Mouse (Mus musculus) kidney, embryonic 15.5 days (tissue): Measurements from ENCODE around the gene Lypd5. TPM values are rescaled to one million over a fixed set of nuclear protein-coding genes. Genes with fewer than 3 reads are reported as not detected.
A peak's percentile ranks its signal among the peaks of the same experiment; 100 is the strongest.

ENCODE experiments used
- ATAC-seq: fragments of 200-750 bp; cut with Nextera tagmentation; replicated peaks from 2 replicates; pipeline ENCODE4 v1.8.0; 2017; ENCODE audit warnings: moderate TSS enrichment; ENCODE audit not compliant: low FRiP score
- H3K27ac ChIP-seq: fragments of 300-500 bp; sonication (generic); 2 replicates; pipeline ENCODE4 v1.5.1; 2015; ENCODE audit warnings: mild to moderate bottlenecking, inconsistent platforms
- H3K27me3 ChIP-seq: fragments of 300-500 bp; sonication (generic); 2 replicates; pipeline ENCODE4 v1.6.1; 2015; ENCODE audit warnings: inconsistent platforms
- H3K36me3 ChIP-seq: fragments of 300-500 bp; sonication (generic); 2 replicates; pipeline ENCODE4 v1.6.1; 2015; ENCODE audit warnings: inconsistent platforms
- H3K4me1 ChIP-seq: fragments of 300-500 bp; sonication (generic); 2 replicates; pipeline ENCODE4 v1.6.1; 2015; ENCODE audit warnings: inconsistent platforms
- H3K4me2 ChIP-seq: fragments of 300-500 bp; sonication (generic); 2 replicates; pipeline ENCODE4 v1.6.1; 2015; ENCODE audit warnings: moderate library complexity, mild to moderate bottlenecking, inconsistent platforms
- H3K4me3 ChIP-seq: fragments of 300-500 bp; sonication (generic); replicated peaks from 2 replicates; pipeline ENCODE4 v1.5.1; 2015; ENCODE audit warnings: mild to moderate bottlenecking, inconsistent platforms
- H3K9ac ChIP-seq: fragments of 300-500 bp; sonication (generic); 2 replicates; pipeline ENCODE4 v1.6.1; 2015; ENCODE audit warnings: mild to moderate bottlenecking, inconsistent platforms
- H3K9me3 ChIP-seq: fragments of 300-500 bp; sonication (generic); replicated peaks from 2 replicates; pipeline ENCODE4 v1.6.1; 2016; ENCODE audit warnings: inconsistent platforms
- WGBS: fragments of 180-500 bp; shearing (Covaris S2); methylation state at CpG from one replicate; pipeline ENCODE4 v1.1.7; 2015; ENCODE audit warnings: mixed read lengths; 5-methylcytosine and 5-hydroxymethylcytosine counted together
- polyA plus RNA-seq: library from polyadenylated mRNA; unstranded; fragments of >200 nt; fragmentation: Nextera tagmentation; extraction: Ambion mirVana; gene quantifications from 2 replicates; pipeline ENCODE4 v1.2.1, GENCODE M21; 2015

Gene Lypd5
- 0.28 TPM in 1 of 2 replicates, not detected in the other for polyA plus RNA-seq

DNA sequence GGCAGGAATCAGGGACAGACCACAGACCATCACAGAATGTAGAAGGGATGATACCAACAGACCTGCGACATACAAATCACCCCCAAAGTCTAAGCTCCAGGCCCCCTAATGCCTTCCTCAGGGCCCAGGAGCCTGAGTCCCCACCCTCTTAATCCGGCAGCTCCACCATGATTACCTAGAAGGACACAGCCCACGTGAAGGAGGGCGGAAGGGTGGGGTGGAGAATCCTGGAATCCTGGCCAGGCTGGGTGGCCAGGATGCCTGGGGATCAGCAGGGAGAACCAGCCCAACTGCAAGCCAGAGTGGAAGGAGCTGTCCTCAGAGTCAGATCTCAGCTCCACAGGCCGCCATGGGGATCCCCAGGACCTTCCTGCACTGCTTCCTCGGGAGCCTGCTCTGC is at the start of gene Lypd5:
Gene Lypd5 (plus strand): TSS at position 301 of the 400 bp plus-strand sequence.
- Histone ChIP-seq H3K4me2 (no peak within 1 kb of the TSS), H3K36me3 (no peaks in the 10 kb centered on the region), H3K9me3 (no peaks in the 10 kb centered on the region), H3K4me1 (no peaks in the 10 kb centered on the region), H3K4me3 (no peak within 1 kb of the TSS), H3K27ac (no peak within 1 kb of the TSS), H3K9ac (no peak within 1 kb of the TSS), H3K27me3 (0 out of 2 replicates have a peak, but pooled peaks cover 7% of the 10 kb centered on the region)
- no peak for ATAC-seq
- WGBS = 40% methylated on average over 6 of the region's 6 CpGs

DNA sequence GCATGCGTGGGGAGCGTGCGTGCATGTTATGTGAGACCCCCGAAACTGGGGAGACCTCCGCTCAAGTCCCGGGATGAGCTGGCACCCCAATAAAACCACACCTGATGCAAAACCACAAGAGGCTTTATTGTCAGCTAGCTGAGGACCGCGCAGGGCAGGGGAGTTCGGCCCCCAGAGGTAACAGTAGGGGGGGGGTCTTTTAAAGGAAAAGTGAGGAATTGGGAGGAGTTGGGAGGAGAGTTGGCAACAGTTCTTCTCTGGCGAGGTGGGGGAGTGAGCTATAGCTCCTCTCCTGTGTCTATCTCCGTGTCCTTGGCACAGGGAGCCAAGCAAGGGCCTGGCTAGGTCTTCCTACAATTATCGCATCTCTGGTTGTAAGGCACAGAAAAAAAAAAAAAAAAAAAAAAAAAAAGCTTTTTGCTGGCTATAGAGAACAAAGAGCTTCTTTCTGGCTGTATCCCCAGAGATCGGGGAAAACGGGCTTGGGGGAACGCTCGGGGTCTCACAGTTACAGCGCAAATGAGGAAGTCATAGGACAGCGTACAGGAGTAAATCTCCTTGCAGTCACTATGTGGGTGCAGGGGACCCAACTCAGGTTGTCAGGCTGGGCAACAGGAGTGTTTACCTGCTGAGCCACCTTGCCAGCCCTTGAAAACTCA is 49.0 kb upstream of the Lypd5 start:
- Histone ChIP-seq H3K9me3 (no peaks in the 10 kb centered on the region), H3K27ac (peak overlapping the region; percentile 97), H3K4me1 (peaks cover 24% of the 10 kb centered on the region), H3K9ac (peak overlapping the region; percentile 52), H3K4me2 (peak overlapping the region; percentile 89), H3K36me3 (peaks cover 54% of the 10 kb centered on the region), H3K27me3 (no peaks in the 10 kb centered on the region), H3K4me3 (peak overlapping the region; percentile 79)
- ATAC-seq = peak; percentile 12; the same call in 1 of the 2 replicates
- under 1% methylated on average over 18 of the region's 18 CpGs for WGBS

DNA sequence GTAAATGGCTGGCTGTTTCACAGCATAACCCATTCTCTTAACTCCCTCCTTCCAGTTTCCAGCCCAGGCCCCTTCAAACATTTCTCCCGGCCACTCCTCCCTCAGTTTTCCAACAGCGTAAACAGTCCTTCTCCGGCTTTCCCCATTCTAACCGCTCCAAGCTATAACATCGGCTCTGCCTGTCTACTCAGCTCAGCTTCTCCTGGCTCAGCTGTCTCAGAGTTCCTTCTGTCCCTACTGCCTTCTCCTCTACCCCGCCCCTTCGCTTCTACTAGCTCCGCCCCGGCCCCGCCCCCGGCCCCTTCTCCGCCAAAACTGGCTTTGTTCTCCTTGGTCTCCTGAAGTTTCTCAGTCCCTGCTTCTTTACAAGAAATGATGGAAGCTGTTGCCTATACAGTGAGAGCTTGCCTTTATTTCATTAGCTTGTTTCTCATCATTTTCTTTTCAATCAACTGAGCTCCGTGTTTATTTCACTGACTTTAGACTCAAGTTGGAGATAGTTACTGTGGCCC is 48.2 kb upstream of the Lypd5 start, which contains the start of gene Zfp61:
Gene Zfp61 (minus strand): TSS at position 462 of the 512 bp plus-strand sequence.
- H3K27ac ChIP-seq = peak within 1 kb of the TSS; percentile 97
- 2% methylated on average over 13 of the region's 13 CpGs for WGBS
- peak within 1 kb of the TSS; percentile 79 for H3K4me3 ChIP-seq
- H3K9me3 ChIP-seq = no peaks in the 10 kb centered on the region
- H3K36me3 ChIP-seq = peaks cover 47% of the 10 kb centered on the region
- H3K9ac ChIP-seq = peak within 1 kb of the TSS; percentile 52
- no peaks in the 10 kb centered on the region for H3K27me3 ChIP-seq
- peaks cover 24% of the 10 kb centered on the region for H3K4me1 ChIP-seq
- peak; percentile 79 for ATAC-seq
- peak within 1 kb of the TSS; percentile 89 for H3K4me2 ChIP-seq

DNA sequence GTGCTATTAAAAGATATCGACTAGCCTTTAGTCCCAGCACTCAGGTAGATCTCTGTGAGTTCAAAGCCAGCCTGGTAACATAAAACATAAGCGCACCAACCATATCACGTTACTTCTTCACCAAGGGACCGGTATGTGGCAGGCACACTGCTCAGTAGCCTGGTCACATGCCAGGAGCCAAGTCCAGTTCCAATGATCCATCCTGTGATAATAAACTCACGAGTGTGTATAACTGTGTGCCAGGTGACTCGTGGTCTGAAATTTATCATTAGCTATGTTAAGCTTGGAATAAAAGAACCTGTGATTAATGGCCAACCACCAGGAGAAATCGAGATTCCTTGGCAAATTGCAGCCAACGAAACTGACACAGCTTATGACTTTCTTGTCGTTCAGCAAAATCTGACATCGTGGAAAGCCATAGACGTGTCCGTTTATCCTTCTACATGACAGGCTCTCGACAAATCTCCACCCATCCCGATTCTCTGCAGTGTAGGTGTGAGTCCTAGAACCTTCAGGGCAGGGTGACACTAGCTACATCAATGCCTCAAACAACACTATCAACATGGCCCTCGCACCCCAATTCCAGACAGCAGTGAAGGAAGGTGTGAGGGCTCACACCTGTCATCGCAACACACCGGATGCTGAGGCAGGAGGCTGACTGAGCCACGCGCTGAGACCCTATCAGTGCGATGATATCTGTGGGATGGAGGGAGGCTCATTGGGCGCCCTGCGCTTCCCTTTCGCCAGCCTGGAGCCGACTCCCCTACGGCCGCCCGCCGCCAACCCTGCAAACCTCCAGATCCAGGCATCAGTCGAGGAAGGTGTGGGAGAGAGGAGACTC is 33.0 kb upstream of the Lypd5 start:
- H3K9ac ChIP-seq = peak overlapping the region; percentile 68
- peak overlapping the region; percentile 85 for H3K4me2 ChIP-seq
- H3K4me3 ChIP-seq = peak overlapping the region; percentile 66
- WGBS = 27% methylated on average over 29 of the region's 29 CpGs
- peaks cover 12% of the 10 kb centered on the region for H3K4me1 ChIP-seq
- H3K36me3 ChIP-seq = peaks cover 21% of the 10 kb centered on the region
- no peak for ATAC-seq
- peak overlapping the region; percentile 76 for H3K27ac ChIP-seq
- 0 out of 2 replicates have a peak, but pooled peaks cover 3% of the 10 kb centered on the region for H3K27me3 ChIP-seq
- H3K9me3 ChIP-seq = no peaks in the 10 kb centered on the region

DNA sequence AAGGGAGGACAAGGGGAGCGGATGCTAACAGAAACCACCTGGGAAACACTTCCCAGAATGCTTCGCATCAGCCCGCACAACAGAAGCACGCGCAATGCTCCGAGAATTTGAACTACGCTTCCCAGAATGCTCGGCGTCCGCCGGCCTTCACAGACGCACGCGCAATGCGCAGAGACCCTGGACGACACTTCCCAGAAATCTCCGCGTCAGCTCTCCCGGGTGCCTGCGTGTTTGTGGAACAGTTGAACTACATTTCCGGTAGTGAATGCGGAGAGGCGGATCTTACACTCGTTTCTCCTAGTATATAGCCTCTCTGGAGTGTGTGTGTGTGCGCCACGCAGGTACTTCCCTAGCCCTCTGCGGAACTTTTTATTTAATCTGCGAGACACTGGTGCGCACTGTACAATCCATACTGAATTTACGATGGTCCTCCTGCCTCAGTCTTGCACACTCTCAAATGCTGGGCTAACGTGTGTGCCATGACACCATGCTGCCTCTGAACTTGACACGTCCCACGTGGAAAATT is 32.4 kb upstream of the Lypd5 start, which contains the start of gene Zfp94:
Gene Zfp94 (minus strand): TSS at position 100 of the 526 bp plus-strand sequence.
- H3K9me3 ChIP-seq = no peaks in the 10 kb centered on the region
- peak within 1 kb of the TSS; percentile 66 for H3K4me3 ChIP-seq
- peak; percentile 96 for ATAC-seq
- 1% methylated on average over 33 of the region's 33 CpGs for WGBS
- 0 out of 2 replicates have a peak, but pooled peaks cover 3% of the 10 kb centered on the region for H3K27me3 ChIP-seq
- peak within 1 kb of the TSS; percentile 89 for H3K27ac ChIP-seq
- peak within 1 kb of the TSS; percentile 85 for H3K4me2 ChIP-seq
- H3K9ac ChIP-seq = peak within 1 kb of the TSS; percentile 68
- peaks cover 14% of the 10 kb centered on the region for H3K36me3 ChIP-seq
- H3K4me1 ChIP-seq = peaks cover 12% of the 10 kb centered on the region

DNA sequence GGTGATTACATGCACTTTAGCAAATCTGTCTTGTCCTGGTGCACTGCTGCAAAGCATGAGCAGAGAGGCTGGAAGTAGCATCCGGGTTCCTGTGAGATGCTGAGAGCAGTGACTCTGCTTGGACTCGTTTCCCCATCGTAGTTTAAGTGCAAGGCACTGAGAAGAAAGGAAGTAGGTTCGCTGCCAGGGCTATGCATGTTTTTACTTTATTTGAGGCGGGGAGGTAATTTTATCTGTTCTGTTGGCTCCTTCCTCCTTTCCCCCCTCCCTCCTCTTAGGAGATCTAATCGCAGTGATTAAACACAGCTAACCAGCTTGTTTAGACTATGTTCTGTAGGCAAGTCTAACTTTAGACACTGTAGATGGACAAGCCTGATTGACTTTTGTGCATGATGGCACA is 30.1 kb upstream of the Lypd5 start:
- ATAC-seq = no peak
- Histone ChIP-seq H3K27ac (no peak overlapping the region), H3K36me3 (no peaks in the 10 kb centered on the region), H3K27me3 (0 out of 2 replicates have a peak, but pooled peaks cover 3% of the 10 kb centered on the region), H3K4me2 (no peak overlapping the region), H3K9me3 (no peaks in the 10 kb centered on the region), H3K4me3 (no peak overlapping the region), H3K9ac (no peak overlapping the region), H3K4me1 (peaks cover 12% of the 10 kb centered on the region)
- WGBS = 51% methylated on average over 6 of the region's 6 CpGs

DNA sequence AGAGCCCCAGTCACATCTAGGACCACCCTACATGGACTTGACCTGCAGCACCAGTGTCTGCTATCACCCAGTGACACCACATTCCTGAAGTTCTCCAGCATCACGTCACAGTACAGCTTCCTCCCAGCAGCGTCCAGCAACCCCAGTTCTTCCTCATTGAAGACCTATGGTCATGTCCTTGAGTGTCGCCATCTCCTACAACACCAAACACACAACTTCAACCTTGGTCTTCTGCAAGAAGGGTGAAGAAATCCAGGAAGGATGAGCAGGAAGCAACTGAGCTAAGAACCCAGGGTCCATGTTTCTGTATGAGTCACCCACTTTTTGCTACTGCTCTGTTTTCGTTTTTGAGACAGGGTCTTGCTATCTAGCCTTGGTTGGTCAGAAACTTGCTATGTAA is 26.4 kb upstream of the Lypd5 start:
- Histone ChIP-seq H3K27me3 (peaks cover 3% of the 10 kb centered on the region; the same call in 1 of the 2 replicates), H3K27ac (no peak overlapping the region), H3K9ac (no peak overlapping the region), H3K4me1 (peaks cover 10% of the 10 kb centered on the region), H3K4me2 (no peak overlapping the region), H3K4me3 (no peak overlapping the region), H3K36me3 (no peaks in the 10 kb centered on the region), H3K9me3 (peaks cover 7% of the 10 kb centered on the region)
- no peak for ATAC-seq
- WGBS = 78% methylated on average over 4 of the region's 4 CpGs

DNA sequence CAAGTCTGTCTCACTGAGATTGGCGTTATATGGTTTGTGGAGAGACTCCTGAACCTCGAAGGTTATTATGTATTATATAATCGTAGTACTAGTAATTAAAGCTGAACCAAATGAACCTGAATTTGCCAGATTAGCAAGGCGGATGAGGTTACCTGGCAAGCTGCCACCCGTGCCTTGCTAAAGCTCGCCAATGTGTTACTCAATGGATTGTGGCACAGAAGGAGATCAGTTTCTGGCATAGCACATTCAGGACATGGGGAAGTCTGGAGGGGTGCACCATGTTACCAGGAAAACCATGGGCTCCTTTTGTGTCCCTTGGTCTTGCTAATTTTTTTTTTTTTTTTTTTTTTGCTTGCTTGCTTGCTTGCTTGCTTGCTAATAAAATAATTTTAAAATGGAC is 23.8 kb upstream of the Lypd5 start:
- Histone ChIP-seq H3K9me3 (peaks cover 7% of the 10 kb centered on the region), H3K27me3 (no peaks in the 10 kb centered on the region; the same call in 1 of the 2 replicates), H3K4me3 (peak overlapping the region; percentile 40; the same call in 1 of the 2 replicates), H3K4me1 (peaks cover 10% of the 10 kb centered on the region), H3K9ac (no peak overlapping the region), H3K36me3 (no peaks in the 10 kb centered on the region), H3K27ac (no peak overlapping the region), H3K4me2 (peak overlapping the region; percentile 65)
- WGBS = 88% methylated on average over 6 of the region's 6 CpGs
- ATAC-seq = no peak

DNA sequence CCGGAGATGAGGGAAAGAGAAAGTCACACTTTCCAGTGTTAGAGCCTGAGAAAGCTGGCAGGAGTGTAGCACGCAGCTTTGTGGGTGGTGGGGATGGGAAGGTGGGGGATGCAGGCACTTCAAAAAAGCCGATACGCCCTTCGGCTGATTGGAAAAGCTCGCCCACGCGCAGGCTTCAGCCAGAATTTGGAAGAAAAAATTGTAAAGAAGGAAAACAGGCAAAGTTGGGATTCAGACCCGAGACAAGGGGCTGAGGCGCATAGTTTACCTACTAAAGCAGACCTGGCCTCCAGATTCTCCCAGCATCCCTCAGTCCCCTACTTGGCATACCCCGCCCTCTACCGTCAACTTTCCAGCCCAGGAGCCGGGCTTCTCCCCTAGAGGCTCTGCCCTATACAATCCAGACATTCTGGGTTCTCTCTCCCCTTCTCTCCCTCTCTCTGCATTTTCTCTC is 23.3 kb upstream of the Lypd5 start:
- H3K9me3 ChIP-seq = peaks cover 7% of the 10 kb centered on the region
- no peak overlapping the region for H3K27ac ChIP-seq
- H3K27me3 ChIP-seq = no peaks in the 10 kb centered on the region; the same call in 1 of the 2 replicates
- H3K9ac ChIP-seq = peak overlapping the region; percentile 27; the same call in 1 of the 2 replicates
- H3K4me3 ChIP-seq = peak overlapping the region; percentile 40
- peaks cover 10% of the 10 kb centered on the region for H3K4me1 ChIP-seq
- no peaks in the 10 kb centered on the region for H3K36me3 ChIP-seq
- 2% methylated on average over 13 of the region's 13 CpGs for WGBS
- ATAC-seq = peak; percentile 88
- peak overlapping the region; percentile 65 for H3K4me2 ChIP-seq

DNA sequence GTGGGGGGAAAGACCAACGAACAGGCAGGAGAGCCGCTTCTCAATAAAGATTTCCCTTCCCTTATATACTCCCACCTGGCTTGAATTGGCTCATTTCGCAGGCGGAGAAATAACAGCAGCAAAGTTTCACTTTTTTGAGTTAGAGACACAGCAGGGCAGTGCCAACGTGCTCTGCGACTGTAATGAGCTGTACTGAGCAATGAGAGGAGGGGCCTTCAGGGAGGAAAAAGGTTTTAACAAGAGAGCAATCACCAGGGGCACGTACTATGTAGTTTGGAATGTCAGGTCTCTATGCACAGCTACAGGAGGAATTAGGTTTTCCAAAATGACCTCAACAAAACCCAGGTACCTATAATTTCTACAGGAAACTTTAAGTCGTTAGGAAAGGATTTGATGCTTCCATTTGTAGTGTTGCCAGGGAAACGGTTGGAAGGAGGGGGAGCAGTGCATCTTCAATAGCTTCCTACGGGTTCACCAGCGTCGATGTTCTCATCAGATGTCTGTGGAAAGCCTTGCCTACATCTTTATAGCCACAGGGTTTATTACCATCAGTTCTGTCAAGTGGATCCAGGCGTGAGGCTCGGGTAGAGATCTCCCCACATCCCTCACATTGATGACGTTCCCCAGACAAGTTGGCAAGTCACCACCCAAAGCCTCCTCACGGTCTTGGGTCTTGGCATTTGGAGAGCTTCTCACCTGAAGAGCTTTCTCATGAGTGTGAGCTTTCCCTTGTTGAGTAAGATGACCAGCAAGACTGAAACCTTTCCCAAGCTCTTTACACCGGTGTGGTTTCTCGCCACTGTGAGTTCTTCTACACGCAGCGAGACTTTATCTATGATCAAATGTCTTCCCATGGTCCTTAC is 22.5 kb upstream of the Lypd5 start:
- WGBS = 45% methylated on average over 20 of the region's 20 CpGs
- no peaks in the 10 kb centered on the region; the same call in 1 of the 2 replicates for H3K27me3 ChIP-seq
- H3K36me3 ChIP-seq = no peaks in the 10 kb centered on the region
- 0 out of 2 replicates have a peak overlapping the region, but pooled peaks have one; percentile 27 for H3K9ac ChIP-seq
- no peak overlapping the region for H3K27ac ChIP-seq
- peaks cover 7% of the 10 kb centered on the region for H3K9me3 ChIP-seq
- H3K4me3 ChIP-seq = peak overlapping the region; percentile 40
- peaks cover 10% of the 10 kb centered on the region for H3K4me1 ChIP-seq
- peak overlapping the region; percentile 65 for H3K4me2 ChIP-seq
- no peak for ATAC-seq
